Mouse (Mus musculus): Measurements from ENCODE around the gene Top1. TPM values are rescaled to one million over a fixed set of nuclear protein-coding genes. Genes with fewer than 3 reads are reported as not detected.

Top1 gene
- polyA plus RNA-seq, 1 experiment from 2014 or later: 29.7 TPM

- Histone ChIP-seq H3K27ac (replicated peaks) (no peak overlapping the region), H3K4me2 (replicated peaks; ENCODE audit: low read depth) (no peak overlapping the region), H3K9ac (ENCODE audit: low read length) (no peak overlapping the region), H3K4me3 (ENCODE audit: low read depth, low read length) (no peak overlapping the region), H3K27me3 (ENCODE audit: control insufficient read depth, insufficient read depth, low read length) (no peaks in the 10 kb centered on the region), H3K9me3 (ENCODE audit: control insufficient read depth, low read length) (no peaks in the 10 kb centered on the region), H3K4me1 (replicated peaks; ENCODE audit: control insufficient read depth, insufficient read depth) (no peaks in the 10 kb centered on the region), H3K36me3 (ENCODE audit: control insufficient read depth, insufficient read depth, low read length) (no peaks in the 10 kb centered on the region; the same call in 1 of the 2 replicates)
- TF ChIP-seq CTCF (IDR thresholded peaks at IDR 0.05; ENCODE audit: low read depth): no peak
- no peak for TF ChIP-seq EP300 (optimal IDR thresholded peaks at IDR 0.05)
- DNase-seq (ENCODE audit: low spot score) (no peak), ATAC-seq (ENCODE audit: low FRiP score, low TSS enrichment) (no peak)
Measured at GRCm38 (mm10) chr2:160770409-160770808, 124.7 kb downstream of the Top1 start.

GRCm38 (mm10) chr2:160770871-160771270, 125.2 kb downstream of the Top1 start:
- Histone ChIP-seq H3K9ac (ENCODE audit: low read length) (no peak overlapping the region), H3K4me3 (ENCODE audit: low read depth, low read length) (no peak overlapping the region), H3K9me3 (ENCODE audit: control insufficient read depth, low read length) (no peaks in the 10 kb centered on the region), H3K27me3 (ENCODE audit: control insufficient read depth, insufficient read depth, low read length) (no peaks in the 10 kb centered on the region), H3K36me3 (ENCODE audit: control insufficient read depth, insufficient read depth, low read length) (no peaks in the 10 kb centered on the region; the same call in 1 of the 2 replicates), H3K4me1 (replicated peaks; ENCODE audit: control insufficient read depth, insufficient read depth) (no peaks in the 10 kb centered on the region), H3K4me2 (replicated peaks; ENCODE audit: low read depth) (no peak overlapping the region), H3K27ac (replicated peaks) (no peak overlapping the region)
- TF ChIP-seq EP300 (optimal IDR thresholded peaks at IDR 0.05) (no peak), CTCF (IDR thresholded peaks at IDR 0.05; ENCODE audit: low read depth) (no peak)
- 90% methylated on average over 1 of the region's 1 CpGs for WGBS
- ATAC-seq (ENCODE audit: low FRiP score, low TSS enrichment) (no peak), DNase-seq (ENCODE audit: low spot score) (no peak)

- no peak overlapping the region for H3K9ac ChIP-seq (ENCODE audit: low read length)
- no peak overlapping the region for H3K4me2 ChIP-seq (replicated peaks; ENCODE audit: low read depth)
- ATAC-seq (ENCODE audit: low FRiP score, low TSS enrichment): no peak
- H3K4me3 ChIP-seq (ENCODE audit: low read depth, low read length): no peak overlapping the region
- H3K27ac ChIP-seq (replicated peaks): no peak overlapping the region
- TF ChIP-seq CTCF (IDR thresholded peaks at IDR 0.05; ENCODE audit: low read depth) (no peak), EP300 (optimal IDR thresholded peaks at IDR 0.05) (no peak)
- H3K27me3 ChIP-seq (ENCODE audit: control insufficient read depth, insufficient read depth, low read length): no peaks in the 10 kb centered on the region
- 78% methylated on average over 8 of the region's 8 CpGs for WGBS
- H3K9me3 ChIP-seq (ENCODE audit: control insufficient read depth, low read length): no peaks in the 10 kb centered on the region
- no peaks in the 10 kb centered on the region; the same call in 1 of the 2 replicates for H3K36me3 ChIP-seq (ENCODE audit: control insufficient read depth, insufficient read depth, low read length)
- DNase-seq (ENCODE audit: low spot score): no peak
- H3K4me1 ChIP-seq (replicated peaks; ENCODE audit: control insufficient read depth, insufficient read depth): no peaks in the 10 kb centered on the region
Measured at GRCm38 (mm10) chr2:160771325-160772276, 125.9 kb downstream of the Top1 start.

Small RNA genes lying within 50 kb of the gene (microRNA-seq; reads per million reads assigned to microRNA genes)
- gene Gm23968: not detected

Other genes starting within 250 kb of the Top1 start
- 11.4 and 11.5 TPM in 2 replicates for gene Plcg1, start 85.4 kb downstream of the Top1 start, polyA plus RNA-seq (2015; fragmentation: Nextera tagmentation; extraction: Ambion mirVana)
- 4.0 and 4.5 TPM in 2 replicates for gene Zhx3, start 227.1 kb downstream of the Top1 start, polyA plus RNA-seq (2015; fragmentation: Nextera tagmentation; extraction: Ambion mirVana)
- gene Lpin3, start 234.8 kb downstream of the Top1 start, polyA plus RNA-seq (2015; fragmentation: Nextera tagmentation; extraction: Ambion mirVana): 19.4 and 22.0 TPM in 2 replicates

Measured in stomach, postnatal 0 days (tissue).